Mouse (Mus musculus) gastrocnemius, adult 18-20 months (tissue): ENCODE results near the gene Zfp965. TPM values are rescaled to one million over a fixed set of nuclear protein-coding genes. Genes with fewer than 3 reads are reported as not detected.
"Not testable (repeated sequence)": the region's sequence is repeated elsewhere in the genome, so short reads cannot be mapped to it uniquely, and the experiment has no call there.

Experiments used
- DNase-seq: peaks from one replicate; pipeline ENCODE4 v3.0.0; 2021; ENCODE audit warnings: low spot score
- long read RNA-seq, 2 experiments: library from polyadenylated mRNA; stranded (forward); transcript quantifications; one replicate each; pipeline ENCODE4 v2.0.0; 2021
- total RNA-seq, 2 experiments: library from RNA; stranded (reverse); gene quantifications; 2 replicates each; pipeline ENCODE4 v1.2.3; 2021

Gene Zfp965
- total RNA-seq: 1 to 10 TPM; 4.8 to 6.3 TPM
- long read RNA-seq, experiment 1, partial matches to known transcripts: 0 of 4 reads
- long read RNA-seq, experiment 1, other reads (novel, unspliced or antisense): 2 of 4 reads
- long read RNA-seq, experiment 2, partial matches to known transcripts: 0 of 1 reads
- long read RNA-seq, experiment 2, other reads (novel, unspliced or antisense): 1 of 1 reads

DNA sequence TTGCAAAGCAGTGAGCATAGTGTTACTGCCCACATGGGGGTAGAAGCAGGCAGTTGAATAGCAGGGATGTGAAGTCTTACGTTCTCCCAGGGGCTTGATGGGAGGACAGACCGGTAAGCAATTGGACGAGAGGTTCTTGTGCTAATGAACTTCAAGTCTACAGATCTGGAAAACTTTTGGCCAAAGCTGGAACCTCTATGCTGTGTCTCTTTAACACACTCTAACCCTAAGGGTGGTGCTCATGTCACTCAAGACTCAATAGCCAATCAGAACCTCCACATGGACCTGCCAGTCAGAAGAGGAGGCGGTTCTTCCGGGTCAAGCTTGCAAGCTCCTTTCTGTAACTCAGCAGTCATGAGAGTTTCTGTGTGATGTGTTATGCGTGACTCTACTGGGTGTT is at the start of gene Zfp965:
Zfp965 (plus strand) TSS at position 301 of the 400 bp plus-strand sequence.
- not testable (repeated sequence) for DNase-seq

DNA sequence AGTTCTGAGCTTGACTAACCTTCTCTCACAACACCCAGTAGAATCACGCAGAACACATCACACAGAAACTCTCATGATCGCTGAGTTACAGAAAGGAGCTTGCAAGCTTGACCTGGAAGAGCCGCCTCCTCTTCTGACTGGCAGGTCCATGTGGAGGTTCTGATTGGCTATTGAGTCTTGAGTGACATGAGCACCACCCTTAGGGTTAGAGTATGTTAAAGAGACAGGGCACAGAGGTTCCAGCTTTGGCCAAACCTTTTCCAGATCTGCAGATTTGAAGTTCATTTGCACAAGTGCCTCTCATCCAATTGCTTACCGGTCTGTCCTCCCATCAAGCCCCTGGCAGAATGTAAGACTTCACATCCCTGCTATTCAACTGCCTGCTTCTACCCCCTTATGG is 34.1 kb upstream of the Zfp965 start, which contains the start of gene Gm4724:
Gm4724 (minus strand) TSS at position 101 of the 400 bp plus-strand sequence.
- not testable (repeated sequence) for DNase-seq

Other genes starting within 250 kb of the Zfp965 start
- gene Gm14440, start 194.9 kb upstream of the Zfp965 start, total RNA-seq: 1 to 10 TPM; 6.4 to 6.5 TPM
- gene Gm4631, start 131.8 kb upstream of the Zfp965 start, total RNA-seq: 10 to 100 TPM; 37.4 to 43.7 TPM
- gene Zfp968, start 97.5 kb upstream of the Zfp965 start, total RNA-seq: 1 to 10 TPM; 5.5 to 6.6 TPM
- 1 to 10 TPM; 2.2 to 4.6 TPM for gene Gm4724, start 34.2 kb upstream of the Zfp965 start, total RNA-seq
- not detected for gene Gm11007, start 174.0 kb downstream of the Zfp965 start, total RNA-seq
- gene Zfp969, start 233.7 kb downstream of the Zfp965 start, total RNA-seq: not detected